Mouse (Mus musculus) thymus, postnatal 10 days (tissue): ENCODE data around the gene Dlg5.

Source experiments
- DNase-seq, 2 experiments: peaks; one replicate each; pipeline ENCODE4 v3.0.0; 2021; ENCODE audit warnings: low spot score in 2 of 2

The Dlg5 gene

DNA sequence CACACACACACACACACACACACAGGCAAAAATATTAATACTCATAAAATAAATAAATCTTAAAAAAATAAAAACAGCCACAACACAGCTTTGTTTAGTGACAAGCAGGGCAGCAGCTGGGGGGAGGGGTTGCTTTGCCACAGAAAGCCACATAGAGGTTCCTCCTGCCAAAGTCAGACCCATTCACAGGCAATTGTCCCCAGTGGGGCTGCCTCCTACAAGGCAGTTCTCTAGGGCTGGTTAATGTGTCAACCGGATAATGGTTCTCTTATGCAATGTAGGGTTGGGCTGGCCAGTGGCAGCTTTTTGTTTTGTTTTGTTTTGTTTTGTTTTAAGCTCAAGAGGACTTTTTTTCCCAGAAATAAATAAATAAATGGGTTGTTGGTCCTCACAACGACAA is 11.3 kb downstream of the Dlg5 start:
- DNase-seq: no peak

DNA sequence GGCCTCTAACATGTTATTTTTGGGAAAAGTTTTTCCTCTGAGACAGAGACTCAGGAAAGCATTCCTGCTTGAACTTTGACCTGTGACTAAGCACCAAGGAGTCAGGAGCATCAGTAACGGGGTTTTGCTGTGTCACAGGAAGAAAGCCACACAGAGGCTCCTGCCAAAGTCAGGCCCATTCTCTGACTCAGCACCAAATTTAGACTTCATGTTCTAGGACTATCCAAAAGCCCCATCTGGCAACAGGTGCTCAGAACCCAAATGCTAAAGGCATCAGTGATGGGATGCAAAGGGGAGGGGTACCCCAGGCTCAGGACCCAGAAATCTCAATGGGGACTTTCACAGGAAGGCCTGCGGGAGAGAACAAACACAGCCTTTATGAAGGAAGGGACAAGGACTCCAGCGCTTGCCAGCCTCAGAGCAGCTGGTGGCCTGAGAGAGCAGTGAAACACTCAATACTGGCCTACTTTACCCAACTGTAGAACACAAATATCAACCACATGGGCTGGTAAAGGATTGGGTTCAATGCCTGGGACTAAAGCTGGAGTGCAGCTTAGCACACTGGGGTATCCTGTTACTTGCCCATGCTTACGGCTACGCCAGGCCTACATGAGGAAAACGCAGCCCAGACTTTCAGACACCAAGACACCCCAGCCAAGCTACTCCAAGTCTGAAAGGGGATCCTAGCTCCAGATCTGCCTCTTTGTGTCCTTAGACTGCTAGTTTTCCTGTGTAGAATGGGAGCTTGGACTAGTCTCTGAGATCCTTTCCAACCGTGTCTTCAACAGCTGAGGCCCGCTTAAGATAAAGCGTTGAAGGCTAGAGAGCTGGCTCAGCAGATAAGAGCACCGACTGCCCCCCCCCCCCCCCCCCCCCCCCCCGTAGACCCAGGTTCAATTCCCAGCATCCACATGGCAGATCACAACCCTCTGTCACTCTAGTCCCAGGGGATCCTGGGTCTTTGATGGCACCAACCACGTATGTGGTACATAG is 12.8 kb downstream of the Dlg5 start:
- DNase-seq: no peak

DNA sequence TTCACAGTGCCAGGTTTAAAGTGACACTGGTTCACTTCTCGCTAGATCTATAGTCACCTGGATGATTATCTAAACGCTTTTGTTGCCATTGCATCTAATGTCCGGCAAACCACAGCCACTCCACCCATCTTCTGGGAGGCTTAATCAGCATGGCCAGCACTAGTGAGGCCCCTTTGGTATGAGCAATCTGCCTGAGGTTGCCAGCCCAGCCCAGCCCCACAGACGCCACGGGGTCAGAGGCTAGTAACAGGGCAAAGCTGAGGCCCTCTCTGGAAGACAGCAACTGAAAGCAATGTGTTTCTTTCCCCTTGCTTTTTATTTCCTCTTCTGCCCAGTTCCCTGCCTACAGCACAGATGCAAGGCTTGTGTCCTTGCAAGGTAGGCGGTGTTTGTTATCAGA is 17.2 kb downstream of the Dlg5 start:
- DNase-seq: no peak

DNA sequence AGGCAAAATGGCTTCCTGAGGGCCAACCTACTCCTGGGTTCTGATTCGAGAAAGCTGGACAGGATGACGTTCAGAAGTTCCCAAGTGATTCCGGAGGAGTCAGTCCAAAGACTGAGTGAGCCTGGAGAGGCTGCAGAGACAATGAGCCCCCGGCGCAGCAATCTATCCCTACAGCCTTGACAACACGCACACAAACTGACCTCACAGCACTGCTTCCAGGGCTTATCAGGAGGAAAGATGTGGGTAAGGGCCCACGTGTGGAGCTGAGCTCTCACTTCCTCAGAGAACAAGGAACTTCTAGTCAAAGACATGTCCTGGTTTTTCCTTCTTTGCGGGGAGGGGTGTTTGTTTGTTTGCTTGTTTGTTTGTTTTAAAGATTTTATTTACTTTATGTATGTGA is 18.7 kb downstream of the Dlg5 start:
- no peak for DNase-seq

DNA sequence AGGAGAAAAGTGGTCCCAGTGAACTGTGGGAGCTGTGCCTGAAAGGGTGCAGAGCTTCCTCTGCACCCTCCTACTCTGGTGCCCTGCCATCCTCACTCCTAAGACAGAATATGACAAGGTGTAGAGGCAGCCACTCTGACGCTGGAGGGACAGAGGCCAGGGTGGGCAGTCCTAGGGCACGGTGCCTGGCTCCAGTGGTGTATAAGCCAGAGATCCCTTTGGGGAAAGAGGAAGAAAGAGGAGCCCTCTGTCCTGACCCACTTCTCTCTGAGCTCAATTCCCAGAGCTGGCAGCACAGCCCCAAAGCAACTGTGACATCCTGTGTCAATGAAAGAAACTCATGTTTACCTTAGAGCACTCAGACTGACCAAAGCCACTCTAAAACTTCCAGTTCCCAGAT is 19.4 kb downstream of the Dlg5 start:
- DNase-seq: no peak

DNA sequence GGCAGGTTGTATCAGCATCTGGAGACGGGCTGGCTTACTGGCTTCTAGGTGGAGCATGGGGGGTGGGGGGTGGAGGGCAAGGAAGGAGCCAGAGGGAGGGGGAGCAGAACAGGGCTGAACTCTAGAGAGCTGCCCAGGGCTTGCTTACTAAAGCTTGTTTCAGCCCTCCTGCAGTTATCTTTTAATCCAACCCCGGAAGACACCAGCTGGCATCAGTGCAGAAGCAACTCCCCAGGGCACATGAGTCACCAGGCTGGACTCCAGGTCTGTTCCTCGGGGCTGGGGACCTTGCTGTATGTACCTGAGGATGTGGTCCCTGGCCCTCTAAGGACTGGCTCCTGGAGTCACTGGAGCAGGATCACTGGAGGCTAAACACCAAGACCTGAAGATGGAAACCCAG is 23.0 kb downstream of the Dlg5 start:
- no peak for DNase-seq

DNA sequence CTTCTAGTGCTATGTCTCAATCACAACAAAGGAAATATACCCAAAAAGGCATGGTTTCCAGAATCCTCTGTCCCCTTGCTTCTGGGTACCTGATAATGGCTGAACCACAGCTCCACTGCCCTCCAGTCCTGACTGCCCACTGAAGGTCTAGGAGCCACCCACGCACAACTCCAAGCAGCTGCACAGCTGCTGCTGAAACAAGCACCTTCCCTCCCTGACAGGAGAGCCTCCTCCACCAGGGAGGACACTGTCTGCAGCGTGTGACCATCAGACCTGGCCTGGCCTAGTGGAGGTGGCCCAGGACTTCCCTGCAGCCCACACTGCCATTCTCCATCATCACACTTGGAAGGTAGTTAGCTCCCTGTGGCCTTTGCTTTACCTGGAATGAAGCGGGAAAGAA is 23.4 kb downstream of the Dlg5 start:
- no peak for DNase-seq

DNA sequence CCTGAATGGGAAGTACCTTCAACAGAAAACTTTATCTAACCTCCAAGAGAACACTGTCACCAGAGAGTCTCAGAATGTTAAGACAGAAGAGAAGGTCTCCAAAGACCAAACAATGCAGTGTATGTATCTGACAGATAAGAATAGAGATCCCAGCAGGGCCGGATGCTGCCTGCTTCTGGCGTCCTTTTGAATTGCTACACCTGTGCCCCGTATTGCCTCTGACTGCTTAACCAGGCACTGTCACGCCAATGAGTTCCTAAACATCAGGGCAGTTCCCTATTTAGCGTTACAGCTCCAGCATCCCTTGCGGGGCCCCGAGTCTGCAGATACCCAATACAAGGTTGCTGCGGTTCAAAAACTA is 28.4 kb downstream of the Dlg5 start:
- DNase-seq: no peak

DNA sequence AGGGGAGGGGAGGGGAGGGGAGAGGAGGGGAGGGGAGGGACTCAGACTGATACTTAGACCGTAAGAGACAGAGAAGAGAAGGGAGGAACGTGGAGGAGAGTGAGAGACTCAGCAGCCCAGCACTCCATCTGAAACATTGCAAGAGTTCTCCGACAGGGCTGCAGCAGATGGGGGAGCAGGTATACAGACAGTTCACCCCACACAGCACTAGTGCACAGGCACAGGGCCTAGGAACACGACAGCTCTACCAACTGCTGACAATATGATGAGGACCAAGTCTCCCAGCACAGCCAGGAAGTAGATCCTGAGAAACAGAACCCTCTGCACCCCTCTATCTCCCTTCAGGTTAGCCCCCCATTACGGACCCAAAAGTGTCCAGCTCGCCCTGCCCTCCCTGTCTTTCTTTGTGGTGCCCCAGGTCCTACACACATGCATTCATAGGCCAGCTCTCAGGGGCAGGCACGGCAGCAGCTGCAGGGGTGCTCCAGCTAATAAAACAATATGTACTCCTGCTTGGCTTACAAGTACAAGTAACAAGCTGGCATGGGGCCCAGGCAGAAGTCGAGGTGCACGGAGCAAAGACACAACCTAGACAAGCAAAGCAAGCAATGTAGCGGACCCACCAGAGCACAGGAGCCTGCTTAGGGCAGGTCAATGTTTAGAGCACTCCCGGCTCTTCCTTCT is 28.9 kb downstream of the Dlg5 start:
- DNase-seq: no peak

DNA sequence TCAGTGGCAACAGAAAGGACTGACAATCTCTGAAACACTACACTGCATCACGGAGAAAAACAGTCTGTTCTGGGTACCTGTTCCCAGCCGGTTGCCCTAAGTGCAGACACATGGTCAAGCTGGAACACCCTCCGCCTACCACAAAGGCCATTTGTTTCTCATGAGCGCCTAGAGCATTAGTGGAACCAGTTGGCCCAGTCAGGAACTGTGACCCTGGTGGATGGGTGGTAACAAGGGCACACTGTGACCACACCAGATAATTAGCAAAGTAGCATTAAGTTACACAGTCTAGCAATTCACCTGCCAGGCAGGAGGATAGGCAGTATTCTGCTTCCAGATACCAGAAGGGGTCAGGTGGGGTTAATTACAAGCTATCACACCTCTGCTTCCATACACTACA is 29.7 kb downstream of the Dlg5 start:
- DNase-seq: no peak

DNA sequence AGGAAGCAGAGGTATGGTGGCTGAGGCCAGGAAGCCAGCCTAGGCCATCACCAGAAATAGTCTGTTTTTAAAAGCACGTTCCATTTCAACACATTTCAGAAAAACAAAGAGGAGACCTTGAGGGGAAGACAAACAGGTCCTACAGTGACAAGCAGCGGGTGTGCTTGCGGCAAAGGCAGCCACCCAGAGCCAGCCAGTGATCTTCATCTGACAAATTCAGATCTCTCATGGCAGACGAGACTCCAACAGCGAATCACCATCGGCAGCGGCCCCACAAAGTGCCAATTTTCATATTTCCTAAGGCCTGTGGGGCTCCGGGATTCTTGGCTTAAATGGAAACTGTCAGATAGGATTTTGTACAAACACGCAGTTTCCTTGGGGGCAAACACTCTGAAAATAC is 31.3 kb downstream of the Dlg5 start:
- no peak for DNase-seq

DNA sequence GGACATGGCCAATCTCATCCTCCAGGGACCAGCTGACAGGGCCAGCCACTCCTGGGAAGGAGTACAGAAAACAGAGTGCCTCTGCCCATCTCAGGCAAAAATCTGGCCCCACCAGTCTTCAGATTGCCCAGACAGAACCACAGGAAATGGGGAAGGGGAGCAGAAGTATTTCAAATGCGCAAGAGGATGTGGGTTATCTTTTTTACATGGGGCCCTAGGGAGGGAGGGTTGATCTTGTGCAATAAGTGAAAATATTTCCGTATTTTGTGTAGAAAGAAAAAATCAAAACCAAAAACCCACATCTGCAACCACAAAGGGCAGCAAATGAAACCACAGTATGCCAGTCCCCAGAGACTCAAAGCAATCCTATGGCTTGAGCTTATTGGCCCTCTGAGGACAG is 32.4 kb downstream of the Dlg5 start:
- DNase-seq: no peak

DNA sequence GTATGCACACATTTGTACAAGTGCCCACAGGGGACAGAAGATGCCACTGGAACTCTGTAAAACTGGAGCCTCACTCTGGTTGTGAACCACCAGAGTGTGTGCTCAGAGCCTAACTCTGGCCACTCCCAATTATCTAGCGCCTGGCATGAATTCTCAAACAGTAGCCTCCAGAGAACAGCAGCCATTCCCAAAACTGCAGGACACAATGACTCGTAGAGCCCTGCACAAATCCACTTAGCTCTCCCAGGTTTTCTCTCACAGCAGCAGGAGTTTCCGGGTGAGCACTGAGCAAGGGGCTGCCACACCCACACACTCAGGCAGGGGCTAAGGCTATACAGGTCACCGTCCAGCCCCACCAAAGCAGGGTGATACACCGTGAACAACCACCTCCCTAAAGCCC is 32.9 kb downstream of the Dlg5 start:
- no peak for DNase-seq

DNA sequence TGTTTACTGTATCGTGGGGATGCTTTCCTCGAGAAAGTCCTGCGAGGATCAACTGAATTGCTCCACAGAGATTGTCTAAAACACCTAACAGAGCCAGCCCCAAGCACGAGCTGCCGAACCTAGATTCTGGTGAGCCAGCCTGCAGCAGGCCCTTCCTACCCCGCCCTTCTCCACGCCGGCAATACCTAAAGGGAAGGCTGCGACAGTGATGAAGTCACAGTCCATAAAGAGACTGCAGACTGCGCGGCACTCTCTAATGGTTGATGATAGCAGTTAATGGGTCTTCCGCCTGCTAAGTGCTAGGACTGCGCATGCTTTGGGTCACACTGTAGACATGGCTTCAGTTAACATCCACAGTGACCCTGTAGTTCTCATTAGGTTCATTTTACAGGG is 38.4 kb downstream of the Dlg5 start:
- DNase-seq: no peak

DNA sequence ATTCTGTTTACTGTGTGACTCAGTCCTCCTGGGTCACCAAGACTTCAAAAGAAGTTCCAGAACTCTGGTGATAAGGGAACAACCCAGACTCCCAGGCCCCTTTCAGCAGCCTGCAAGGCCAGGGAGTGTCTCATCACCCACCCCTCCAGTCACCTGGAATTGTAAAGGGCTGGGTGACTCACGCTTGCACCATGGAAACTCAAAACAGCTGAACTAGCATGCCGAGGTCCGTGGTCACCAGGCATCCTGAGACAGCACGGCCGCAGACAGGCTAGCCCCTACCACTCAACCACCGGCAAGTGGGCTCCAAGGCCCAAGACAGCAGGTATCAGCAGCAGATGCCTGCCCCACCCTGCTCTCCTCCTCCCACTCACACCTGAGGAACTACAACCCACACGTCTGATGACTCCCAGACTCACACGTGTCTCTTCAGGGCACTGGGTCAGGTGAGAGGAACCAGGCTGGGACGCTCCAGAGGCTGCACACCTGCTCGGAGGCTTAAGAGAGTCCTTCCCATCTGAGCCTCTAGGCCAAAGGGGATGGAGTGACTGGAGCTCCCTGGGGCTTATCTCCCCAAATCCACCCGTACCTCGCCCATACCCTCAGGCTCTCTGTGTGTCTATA is 38.9 kb downstream of the Dlg5 start:
- DNase-seq: no peak

DNA sequence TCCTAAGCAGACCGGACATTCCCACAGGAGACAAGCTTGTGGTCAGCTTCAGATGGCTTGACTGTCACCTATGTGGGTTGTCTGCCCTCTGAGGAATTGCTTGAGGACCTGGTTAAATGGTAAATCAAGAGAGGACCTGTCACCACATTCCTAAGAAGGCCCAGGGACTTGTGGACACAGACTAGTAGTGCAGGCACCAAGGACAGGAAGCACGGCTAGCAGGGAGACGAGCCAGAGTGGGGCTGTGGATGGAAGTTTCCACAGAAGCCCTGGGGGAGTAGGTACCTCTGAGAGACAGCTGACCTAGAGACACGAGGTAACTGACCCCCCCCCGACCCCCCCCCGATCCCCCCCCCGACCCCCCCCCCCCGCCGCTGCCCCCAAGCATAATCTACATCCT is 39.4 kb downstream of the Dlg5 start:
- DNase-seq: no peak

DNA sequence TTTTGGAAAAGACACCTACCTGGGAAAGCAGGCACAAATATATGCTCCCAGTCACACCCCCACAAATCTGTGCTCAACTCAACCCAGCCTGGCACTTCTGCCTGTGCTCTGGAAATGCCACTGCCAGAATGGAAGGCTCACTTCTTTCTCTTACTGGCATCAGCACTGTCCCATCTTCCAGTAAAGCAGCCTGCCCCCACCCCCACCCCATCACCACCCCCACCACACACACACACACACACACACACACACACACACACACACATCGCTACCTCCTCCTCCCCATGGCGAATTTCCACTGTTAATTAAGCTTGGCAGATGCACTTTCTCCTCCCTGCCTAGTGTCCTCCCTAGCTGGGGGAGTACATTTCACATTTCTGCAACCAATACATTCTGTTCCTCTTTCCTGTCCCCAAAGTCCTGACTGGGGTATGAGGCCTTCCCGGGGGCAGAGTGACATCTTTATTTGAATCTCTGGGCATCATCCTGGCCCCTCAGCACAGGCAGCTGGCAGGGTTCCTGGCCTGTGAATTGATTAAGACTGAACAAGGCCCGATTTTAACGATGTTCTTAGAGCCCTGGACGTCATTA is 40.3 kb downstream of the Dlg5 start:
- DNase-seq: no peak

DNA sequence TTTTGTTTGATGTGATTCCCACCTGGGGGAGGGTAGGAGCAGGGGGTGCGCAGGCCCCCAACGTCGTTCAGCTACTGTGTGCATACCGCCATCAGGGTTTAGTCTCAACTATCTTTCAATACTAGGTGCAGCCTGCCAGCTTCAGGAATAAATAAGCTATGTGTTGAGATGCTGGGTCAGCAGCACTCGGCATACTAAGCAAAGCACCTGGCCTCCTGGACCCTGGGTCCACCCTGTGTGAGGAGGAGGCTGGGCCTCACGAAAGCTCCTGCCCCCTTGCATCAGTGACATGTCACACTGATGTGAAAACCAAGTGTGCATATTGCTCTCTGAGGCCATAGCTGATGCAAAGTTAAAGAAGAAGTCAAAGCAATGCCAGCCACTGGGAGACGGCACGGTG is 42.5 kb downstream of the Dlg5 start:
- no peak for DNase-seq

DNA sequence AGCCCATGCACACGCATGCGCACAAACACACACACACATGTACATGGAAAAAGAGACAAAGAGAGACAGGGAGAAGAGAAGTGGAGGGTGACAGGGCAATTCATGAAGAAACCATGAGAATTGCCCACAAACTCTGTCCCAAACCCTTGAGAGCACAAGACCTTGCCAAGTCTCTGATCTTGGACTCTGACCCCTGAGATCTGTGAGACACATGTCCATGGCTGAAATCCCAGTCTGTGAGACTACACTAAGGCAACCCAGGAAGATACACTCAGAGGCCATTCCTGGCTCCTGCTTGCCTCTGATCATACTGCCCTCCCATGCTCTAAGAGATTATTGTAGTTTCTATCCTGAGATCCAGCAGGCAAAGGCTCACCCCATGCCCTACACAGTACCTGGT is 44.9 kb downstream of the Dlg5 start:
- DNase-seq: no peak

DNA sequence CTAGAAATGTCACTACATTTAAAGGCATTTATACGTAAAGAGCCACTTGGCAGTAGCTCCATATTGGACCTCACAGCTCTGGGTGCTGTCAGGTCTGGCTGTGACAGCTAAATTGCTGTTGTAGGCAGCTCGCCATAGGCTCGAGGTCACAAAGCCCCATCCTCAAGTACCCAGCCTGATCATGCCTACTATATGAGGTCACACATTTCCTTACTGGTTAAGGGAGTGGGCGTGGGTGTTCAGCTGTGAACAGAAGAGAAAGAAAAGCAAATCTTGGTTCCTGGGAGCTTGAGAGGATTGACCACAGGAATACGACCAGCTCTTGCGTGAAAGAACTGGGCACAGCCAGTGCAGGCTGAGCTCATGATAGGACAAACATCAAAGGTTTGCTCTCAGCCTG is 46.0 kb downstream of the Dlg5 start:
- no peak for DNase-seq

DNA sequence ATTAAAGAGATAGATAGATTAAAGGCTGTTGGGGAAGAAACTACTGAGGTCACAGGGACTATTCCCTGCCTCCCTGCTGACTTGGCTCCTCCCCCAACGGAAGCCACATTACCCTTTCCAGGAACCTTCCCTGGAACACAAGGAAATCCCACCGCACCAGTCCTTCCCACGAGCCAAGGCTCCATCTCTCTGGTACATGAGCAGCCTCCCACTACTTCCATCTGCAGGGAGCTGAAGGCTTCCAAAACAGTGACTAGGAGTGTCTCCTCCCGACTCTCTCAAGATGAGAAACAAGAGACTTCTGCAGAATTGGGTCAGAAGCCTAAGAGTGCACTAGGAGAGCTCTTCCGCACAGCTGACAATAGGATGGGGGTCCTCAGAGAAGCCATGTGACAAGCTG is 47.9 kb downstream of the Dlg5 start:
- DNase-seq: no peak

DNA sequence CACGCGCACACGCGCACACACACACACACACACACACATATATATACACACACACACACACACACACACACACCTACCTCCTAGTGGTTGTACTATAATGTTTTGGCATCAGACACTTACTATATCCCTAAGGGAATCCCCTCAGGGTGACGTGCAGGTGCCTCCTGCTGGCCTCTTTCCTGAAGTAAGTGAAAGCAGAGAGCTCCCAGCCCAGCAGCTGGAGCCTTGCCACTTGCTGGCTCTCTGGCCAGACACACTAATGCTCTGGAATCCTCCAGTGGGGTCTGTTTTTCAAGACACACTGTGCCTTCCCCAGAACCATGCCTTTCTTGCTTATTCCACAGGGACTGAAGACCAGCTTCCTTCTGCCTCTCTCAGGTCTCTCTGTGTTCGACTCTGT is 48.8 kb downstream of the Dlg5 start:
- no peak for DNase-seq

DNA sequence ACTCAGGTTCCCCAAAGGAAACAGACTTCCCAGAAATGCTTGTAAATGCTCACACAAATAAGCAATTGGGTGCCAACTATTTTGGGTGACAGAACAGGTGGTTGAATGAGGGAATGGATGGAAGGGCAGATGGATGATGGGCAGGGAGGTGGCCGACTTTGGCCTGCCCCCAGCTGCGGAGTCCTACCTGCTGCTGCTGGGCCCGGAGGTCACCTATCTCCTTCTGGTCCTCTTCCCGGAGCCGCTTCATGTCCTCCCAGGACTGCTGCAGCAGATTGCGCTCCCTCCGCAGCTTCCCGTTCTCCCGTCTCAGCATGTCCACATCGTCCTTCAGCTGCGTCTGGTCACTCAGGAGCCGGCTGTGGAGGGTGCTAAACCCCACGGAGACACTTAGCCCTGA is 55.6 kb downstream of the Dlg5 start:
- no peak for DNase-seq
